Mouse (Mus musculus): Measurements from ENCODE around the gene Ets2. TPM values are rescaled to one million over a fixed set of nuclear protein-coding genes. Genes with fewer than 3 reads are reported as not detected.
"Not testable (repeated sequence)": the region's sequence is repeated elsewhere in the genome, so short reads cannot be mapped to it uniquely, and the experiment has no call there.

Ets2 gene
- polyA plus RNA-seq, 1 experiment: 31.8 TPM

DNA sequence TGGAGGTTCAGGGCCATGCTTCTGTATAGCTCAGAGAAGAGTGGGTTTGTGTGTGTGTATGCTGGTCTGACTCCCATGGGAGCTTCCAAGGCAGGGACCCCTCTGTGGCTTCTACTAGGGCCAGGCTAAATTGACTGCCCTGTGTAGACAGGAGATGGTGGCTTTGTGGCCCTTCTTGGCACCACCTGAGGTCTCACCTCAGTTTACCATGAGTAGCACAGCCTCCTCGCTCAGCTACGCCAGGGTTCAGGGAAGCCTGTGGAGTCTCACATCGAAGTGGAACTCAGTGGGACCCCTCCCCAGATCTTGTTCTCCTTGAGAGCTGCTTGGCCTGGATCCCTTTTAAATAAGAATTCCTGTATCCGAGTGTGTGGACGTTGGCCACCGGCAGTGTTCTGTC, 3.9 kb downstream of the Ets2 start:
- DNase-seq (ENCODE audit: low read depth in 1 of 2, low spot score in 2 of 2): no peak
- TF ChIP-seq POLR2A (IDR thresholded peaks at IDR 0.05; ENCODE audit: low read depth, low read length): no peak
- TF ChIP-seq CTCF (IDR thresholded peaks at IDR 0.05; ENCODE audit: extremely low read depth, insufficient read depth, insufficient read length, insufficient replicate concordance): no peak
- Histone ChIP-seq H3K4me3 (ENCODE audit: extremely low read depth, insufficient read depth, insufficient read length) (no peak overlapping the region), H3K27me3 (ENCODE audit: control insufficient read depth, insufficient read depth, low read length) (no peaks in the 10 kb centered on the region), H3K4me1 (ENCODE audit: control insufficient read depth, insufficient read depth, insufficient read length) (no peaks in the 10 kb centered on the region; the same call in 1 of the 2 replicates), H3K27ac (ENCODE audit: insufficient read depth, low read length) (no peak overlapping the region), H3K36me3 (ENCODE audit: control insufficient read depth, insufficient read depth, low read length) (peaks cover 10% of the 10 kb centered on the region)
- WGBS: 91% methylated on average over 6 of the region's 6 CpGs

DNA sequence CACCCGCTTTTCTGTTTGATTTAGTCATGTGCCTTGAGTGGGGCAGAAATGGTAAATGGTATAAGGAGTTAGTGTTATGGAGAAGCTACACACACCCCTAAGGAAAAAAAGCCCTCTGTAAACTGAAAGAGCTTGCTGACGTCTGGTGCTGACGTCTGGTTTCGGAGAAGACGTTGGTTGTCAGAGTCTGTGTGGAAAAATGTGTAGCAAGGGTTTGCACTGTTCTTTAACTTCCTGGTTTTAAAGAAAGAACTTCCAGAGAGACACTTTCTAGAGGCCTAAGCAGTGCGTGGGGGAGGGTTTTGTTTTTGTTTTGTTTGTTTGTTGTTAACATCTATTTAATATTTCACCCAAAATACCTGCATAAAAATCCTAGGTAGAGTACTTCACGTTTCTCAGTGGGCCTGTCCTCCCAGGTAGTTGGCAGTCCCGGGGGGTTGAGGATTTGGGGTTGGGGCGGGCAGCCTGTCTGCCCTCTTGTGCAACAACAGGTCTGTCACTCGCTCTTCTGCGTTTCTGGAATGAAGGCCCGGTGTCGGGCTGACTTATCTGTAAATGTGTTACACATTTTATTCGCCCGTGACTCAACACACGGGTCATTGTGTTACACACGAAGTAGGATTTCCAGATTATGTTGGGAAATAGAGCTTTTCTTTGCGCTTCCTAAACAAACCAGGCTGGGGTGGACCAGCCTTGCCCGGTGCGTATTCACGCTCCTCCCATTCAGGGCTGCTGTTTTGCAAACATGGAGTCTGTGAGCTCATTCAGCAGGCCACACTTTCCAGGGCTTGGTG, 6.5 kb downstream of the Ets2 start:
- H3K36me3 ChIP-seq (ENCODE audit: control insufficient read depth, insufficient read depth, low read length): peaks cover 25% of the 10 kb centered on the region
- no peaks in the 10 kb centered on the region; the same call in 1 of the 2 replicates for H3K4me1 ChIP-seq (ENCODE audit: control insufficient read depth, insufficient read depth, insufficient read length)
- WGBS: 86% methylated on average over 21 of the region's 21 CpGs
- H3K27ac ChIP-seq (ENCODE audit: insufficient read depth, low read length): no peak overlapping the region
- peak in 1 of 2 experiments; percentile 12 for DNase-seq (ENCODE audit: low read depth in 1 of 2, low spot score in 2 of 2)
- H3K4me3 ChIP-seq (ENCODE audit: extremely low read depth, insufficient read depth, insufficient read length): no peak overlapping the region
- no peaks in the 10 kb centered on the region for H3K27me3 ChIP-seq (ENCODE audit: control insufficient read depth, insufficient read depth, low read length)
- TF ChIP-seq POLR2A (IDR thresholded peaks at IDR 0.05; ENCODE audit: low read depth, low read length) (no peak), CTCF (IDR thresholded peaks at IDR 0.05; ENCODE audit: extremely low read depth, insufficient read depth, insufficient read length, insufficient replicate concordance) (no peak)

DNA sequence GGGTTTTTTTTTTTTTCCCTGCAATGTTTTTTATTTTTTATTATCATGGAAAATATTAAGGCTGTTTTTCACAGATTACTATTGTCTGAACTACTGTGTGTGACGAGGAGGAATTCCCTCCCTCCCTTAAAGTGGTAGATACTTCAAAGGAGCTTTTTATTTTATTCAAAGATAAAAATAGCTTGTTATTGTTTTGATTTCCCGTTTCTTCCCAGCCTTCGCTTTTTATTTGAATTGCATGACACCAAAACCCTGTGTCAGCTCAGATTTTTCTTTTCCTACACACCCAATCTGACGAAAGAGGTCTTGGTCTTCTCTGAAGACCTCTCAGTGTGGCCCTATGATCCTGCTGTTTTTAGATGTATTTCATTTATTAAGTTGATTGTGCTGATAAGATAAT, 7.3 kb downstream of the Ets2 start:
- H3K4me3 ChIP-seq (ENCODE audit: extremely low read depth, insufficient read depth, insufficient read length): no peak overlapping the region
- H3K4me1 ChIP-seq (ENCODE audit: control insufficient read depth, insufficient read depth, insufficient read length): no peaks in the 10 kb centered on the region; the same call in 1 of the 2 replicates
- H3K27me3 ChIP-seq (ENCODE audit: control insufficient read depth, insufficient read depth, low read length): no peaks in the 10 kb centered on the region
- no peak for DNase-seq (ENCODE audit: low read depth in 1 of 2, low spot score in 2 of 2)
- 79% methylated on average over 4 of the region's 4 CpGs for WGBS
- H3K36me3 ChIP-seq (ENCODE audit: control insufficient read depth, insufficient read depth, low read length): peaks cover 30% of the 10 kb centered on the region
- TF ChIP-seq CTCF (IDR thresholded peaks at IDR 0.05; ENCODE audit: extremely low read depth, insufficient read depth, insufficient read length, insufficient replicate concordance): no peak
- no peak for TF ChIP-seq POLR2A (IDR thresholded peaks at IDR 0.05; ENCODE audit: low read depth, low read length)
- H3K27ac ChIP-seq (ENCODE audit: insufficient read depth, low read length): no peak overlapping the region

DNA sequence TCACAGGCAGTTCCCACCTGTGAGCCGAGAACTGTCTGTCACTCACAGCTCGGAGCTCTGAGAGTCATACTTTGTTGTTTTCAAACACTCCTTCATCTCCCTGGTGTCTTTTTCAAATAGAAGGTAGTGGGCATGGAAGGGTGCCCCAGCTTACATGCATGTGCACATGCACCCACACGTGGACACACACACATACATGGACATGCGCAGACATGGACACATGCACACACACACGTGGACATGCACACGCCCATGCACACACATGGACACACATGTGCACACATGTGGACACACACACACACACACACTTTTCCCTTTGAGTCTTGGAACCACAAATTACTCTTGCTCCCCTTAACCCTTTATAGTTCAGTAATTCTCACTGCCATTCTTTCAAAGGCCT, 8.3 kb downstream of the Ets2 start:
- no peak overlapping the region for H3K27ac ChIP-seq (ENCODE audit: insufficient read depth, low read length)
- no peak for DNase-seq (ENCODE audit: low read depth in 1 of 2, low spot score in 2 of 2)
- no peak for TF ChIP-seq CTCF (IDR thresholded peaks at IDR 0.05; ENCODE audit: extremely low read depth, insufficient read depth, insufficient read length, insufficient replicate concordance)
- no peak for TF ChIP-seq POLR2A (IDR thresholded peaks at IDR 0.05; ENCODE audit: low read depth, low read length)
- H3K4me3 ChIP-seq (ENCODE audit: extremely low read depth, insufficient read depth, insufficient read length): no peak overlapping the region
- 93% methylated on average over 6 of the region's 6 CpGs for WGBS
- H3K4me1 ChIP-seq (ENCODE audit: control insufficient read depth, insufficient read depth, insufficient read length): no peaks in the 10 kb centered on the region
- no peaks in the 10 kb centered on the region for H3K27me3 ChIP-seq (ENCODE audit: control insufficient read depth, insufficient read depth, low read length)
- H3K36me3 ChIP-seq (ENCODE audit: control insufficient read depth, insufficient read depth, low read length): peaks cover 39% of the 10 kb centered on the region

DNA sequence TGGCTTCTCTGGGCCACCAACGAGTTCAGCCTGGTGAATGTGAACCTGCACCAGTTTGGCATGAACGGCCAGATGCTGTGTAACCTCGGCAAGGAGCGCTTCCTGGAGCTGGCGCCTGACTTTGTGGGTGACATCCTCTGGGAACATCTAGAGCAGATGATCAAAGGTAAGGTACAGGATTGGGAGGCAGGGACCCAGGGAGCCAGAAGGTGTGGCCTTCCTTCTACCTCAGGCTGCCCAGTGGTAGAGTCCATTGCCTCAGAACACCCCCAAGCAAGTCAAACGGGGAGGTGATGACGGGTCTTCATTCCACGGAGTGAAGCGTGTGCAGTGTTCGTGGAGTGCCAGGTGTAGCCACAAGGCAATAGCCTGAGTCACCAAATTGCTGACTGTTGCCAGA, 10.2 kb downstream of the Ets2 start:
- WGBS: 92% methylated on average over 10 of the region's 10 CpGs
- no peak for TF ChIP-seq POLR2A (IDR thresholded peaks at IDR 0.05; ENCODE audit: low read depth, low read length)
- H3K4me1 ChIP-seq (ENCODE audit: control insufficient read depth, insufficient read depth, insufficient read length): no peaks in the 10 kb centered on the region
- H3K4me3 ChIP-seq (ENCODE audit: extremely low read depth, insufficient read depth, insufficient read length): no peak overlapping the region
- H3K36me3 ChIP-seq (ENCODE audit: control insufficient read depth, insufficient read depth, low read length): peaks cover 54% of the 10 kb centered on the region
- no peaks in the 10 kb centered on the region for H3K27me3 ChIP-seq (ENCODE audit: control insufficient read depth, insufficient read depth, low read length)
- H3K27ac ChIP-seq (ENCODE audit: insufficient read depth, low read length): no peak overlapping the region
- no peak for DNase-seq (ENCODE audit: low read depth in 1 of 2, low spot score in 2 of 2)

DNA sequence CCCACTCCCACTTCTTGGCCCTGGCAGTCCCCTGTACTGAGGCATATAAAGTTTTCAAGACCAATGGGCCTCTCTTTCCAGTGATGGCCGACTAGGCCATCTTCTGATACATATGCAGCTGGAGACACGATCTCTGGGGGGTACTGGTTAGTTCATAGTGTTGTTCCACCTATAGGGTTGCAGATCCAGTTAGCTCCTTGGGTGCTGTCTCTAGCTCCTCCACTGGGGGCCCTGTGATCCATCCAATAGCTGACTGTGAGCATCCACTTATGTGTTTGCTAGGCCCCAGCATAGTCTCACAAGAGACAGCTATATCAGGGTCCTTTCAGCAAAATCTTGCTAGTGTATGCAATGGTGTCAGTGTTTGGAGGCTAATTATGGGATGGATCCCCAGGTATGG, 11.2 kb downstream of the Ets2 start:
- not testable (repeated sequence) for DNase-seq (ENCODE audit: low read depth in 1 of 2, low spot score in 2 of 2); H3K27me3 ChIP-seq (ENCODE audit: control insufficient read depth, insufficient read depth, low read length); H3K4me3 ChIP-seq (ENCODE audit: extremely low read depth, insufficient read depth, insufficient read length); H3K4me1 ChIP-seq (ENCODE audit: control insufficient read depth, insufficient read depth, insufficient read length); H3K27ac ChIP-seq (ENCODE audit: insufficient read depth, low read length)
- peaks cover 59% of the 10 kb centered on the region for H3K36me3 ChIP-seq (ENCODE audit: control insufficient read depth, insufficient read depth, low read length)
- WGBS: 86% methylated on average over 2 of the region's 2 CpGs

DNA sequence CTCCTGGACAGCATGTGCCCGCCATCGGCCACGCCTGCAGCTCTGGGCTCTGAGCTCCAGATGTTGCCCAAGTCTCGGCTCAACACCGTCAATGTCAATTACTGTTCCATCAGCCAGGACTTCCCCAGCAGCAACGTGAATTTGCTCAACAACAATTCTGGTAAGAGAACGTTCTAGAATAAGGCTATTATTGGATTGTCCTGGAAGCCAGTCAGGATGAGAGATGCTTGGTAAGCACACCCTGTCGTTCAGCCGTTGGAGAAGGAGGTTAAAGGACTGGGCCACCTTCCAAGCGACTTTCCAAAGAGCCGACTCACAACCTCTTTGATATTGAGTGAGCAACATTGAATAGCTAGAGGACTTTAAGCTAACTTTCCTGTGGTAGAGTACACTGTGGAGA, 13.2 kb downstream of the Ets2 start:
- no peak overlapping the region for H3K4me3 ChIP-seq (ENCODE audit: extremely low read depth, insufficient read depth, insufficient read length)
- peaks cover 70% of the 10 kb centered on the region for H3K36me3 ChIP-seq (ENCODE audit: control insufficient read depth, insufficient read depth, low read length)
- H3K27ac ChIP-seq (ENCODE audit: insufficient read depth, low read length): no peak overlapping the region
- H3K4me1 ChIP-seq (ENCODE audit: control insufficient read depth, insufficient read depth, insufficient read length): no peaks in the 10 kb centered on the region
- H3K27me3 ChIP-seq (ENCODE audit: control insufficient read depth, insufficient read depth, low read length): no peaks in the 10 kb centered on the region
- DNase-seq (ENCODE audit: low read depth in 1 of 2, low spot score in 2 of 2): no peak
- no peak for TF ChIP-seq POLR2A (IDR thresholded peaks at IDR 0.05; ENCODE audit: low read depth, low read length)
- TF ChIP-seq CTCF (IDR thresholded peaks at IDR 0.05; ENCODE audit: extremely low read depth, insufficient read depth, insufficient read length, insufficient replicate concordance): no peak
- WGBS: 97% methylated on average over 11 of the region's 11 CpGs

All from spleen, adult 2 months (tissue).